Mouse (Mus musculus): ENCODE measurements around the gene Myo5a. TPM values are rescaled to one million over a fixed set of nuclear protein-coding genes. Genes with fewer than 3 reads are reported as not detected.
"Not testable (repeated sequence)": the region's sequence is repeated elsewhere in the genome, so short reads cannot be mapped to it uniquely, and the experiment has no call there.

The Myo5a gene
- polyA plus RNA-seq, 1 experiment from 2014 or later = 26.1 TPM

DNA sequence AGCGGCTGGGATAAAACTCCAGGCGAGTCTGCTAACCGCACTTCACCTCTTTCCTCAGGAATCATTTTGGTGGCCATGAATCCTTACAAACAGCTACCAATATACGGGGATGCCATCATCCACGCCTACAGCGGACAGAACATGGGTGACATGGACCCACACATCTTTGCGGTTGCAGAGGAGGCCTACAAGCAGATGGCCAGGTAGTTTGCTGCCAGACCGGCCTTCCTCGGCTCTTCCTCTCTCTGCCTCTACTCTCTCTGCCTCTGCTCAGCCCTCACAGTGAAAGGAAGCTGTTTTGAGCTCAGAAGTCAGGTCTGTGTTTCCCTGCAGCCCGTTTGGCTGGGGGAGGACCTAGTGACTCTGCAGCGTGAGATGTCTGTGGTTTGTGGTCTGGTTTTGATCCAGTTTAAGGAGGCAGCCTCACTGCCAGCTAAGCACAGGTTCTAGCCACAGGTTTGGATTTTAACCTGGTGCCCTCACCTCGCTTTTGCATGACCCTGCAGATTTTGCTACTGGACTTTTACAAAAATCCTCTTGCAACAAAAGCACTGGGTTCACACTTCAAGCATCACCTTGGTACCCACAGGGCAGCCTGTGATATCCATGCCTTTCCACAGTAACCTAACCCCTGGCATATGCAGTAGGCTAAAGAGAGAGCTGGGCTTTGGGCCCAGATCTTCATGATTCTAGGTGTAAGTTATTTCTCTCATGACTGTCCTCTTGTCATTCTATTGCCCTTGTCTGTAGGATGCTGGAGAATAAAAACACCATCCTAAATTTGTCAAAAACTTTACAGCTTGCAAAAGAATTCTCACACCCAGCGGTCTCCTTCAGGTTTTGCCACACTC lies 175.5 kb downstream of the Myo5a start:
- 0 out of 2 replicates have a peak, but pooled peaks cover 4% of the 10 kb centered on the region for H3K4me1 ChIP-seq (ENCODE audit: control insufficient read depth, insufficient read depth, low read length)
- no peaks in the 10 kb centered on the region for H3K36me3 ChIP-seq (ENCODE audit: control insufficient read depth, insufficient read depth, low read length)
- H3K27me3 ChIP-seq (ENCODE audit: control insufficient read depth, insufficient read depth, low read depth, low read length) = no peaks in the 10 kb centered on the region
- H3K4me2 ChIP-seq (ENCODE audit: low read length) = no peak overlapping the region
- WGBS = 93% methylated on average over 13 of the region's 13 CpGs
- no peaks in the 10 kb centered on the region for H3K9me3 ChIP-seq (replicated peaks; ENCODE audit: control insufficient read depth, low read length, poor library complexity, severe bottlenecking)
- no peak overlapping the region for H3K4me3 ChIP-seq (ENCODE audit: low read depth, low read length)
- no peak overlapping the region for H3K27ac ChIP-seq (ENCODE audit: low read length)
- H3K9ac ChIP-seq (ENCODE audit: low read depth, low read length) = no peak overlapping the region
- no peak for ATAC-seq

DNA sequence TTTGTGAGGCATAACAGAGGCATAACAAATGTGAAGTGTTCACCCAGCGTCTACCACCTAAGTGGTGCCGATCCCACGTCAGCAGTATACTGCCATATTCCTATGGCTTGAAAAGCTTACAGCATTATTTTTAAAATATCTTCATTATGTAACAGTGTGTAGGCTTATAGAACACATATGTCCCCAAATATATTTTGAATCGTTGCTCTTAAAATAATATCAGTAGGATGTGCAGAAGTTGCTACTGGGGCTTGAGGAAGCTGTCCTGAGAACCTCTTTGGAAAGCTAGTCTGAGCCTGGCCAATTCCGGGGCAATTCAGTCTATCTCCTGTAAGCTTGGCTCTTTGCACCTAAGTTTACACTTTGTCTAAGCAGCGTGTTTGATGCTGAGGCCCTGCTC lies 177.1 kb downstream of the Myo5a start:
- Histone ChIP-seq H3K4me3 (ENCODE audit: low read depth, low read length) (no peak overlapping the region), H3K36me3 (ENCODE audit: control insufficient read depth, insufficient read depth, low read length) (no peaks in the 10 kb centered on the region), H3K27me3 (ENCODE audit: control insufficient read depth, insufficient read depth, low read depth, low read length) (no peaks in the 10 kb centered on the region), H3K9ac (ENCODE audit: low read depth, low read length) (no peak overlapping the region), H3K4me2 (ENCODE audit: low read length) (no peak overlapping the region), H3K4me1 (ENCODE audit: control insufficient read depth, insufficient read depth, low read length) (0 out of 2 replicates have a peak, but pooled peaks cover 4% of the 10 kb centered on the region), H3K9me3 (replicated peaks; ENCODE audit: control insufficient read depth, low read length, poor library complexity, severe bottlenecking) (no peaks in the 10 kb centered on the region), H3K27ac (ENCODE audit: low read length) (no peak overlapping the region)
- ATAC-seq = no peak
- WGBS = 92% methylated on average over 6 of the region's 6 CpGs

DNA sequence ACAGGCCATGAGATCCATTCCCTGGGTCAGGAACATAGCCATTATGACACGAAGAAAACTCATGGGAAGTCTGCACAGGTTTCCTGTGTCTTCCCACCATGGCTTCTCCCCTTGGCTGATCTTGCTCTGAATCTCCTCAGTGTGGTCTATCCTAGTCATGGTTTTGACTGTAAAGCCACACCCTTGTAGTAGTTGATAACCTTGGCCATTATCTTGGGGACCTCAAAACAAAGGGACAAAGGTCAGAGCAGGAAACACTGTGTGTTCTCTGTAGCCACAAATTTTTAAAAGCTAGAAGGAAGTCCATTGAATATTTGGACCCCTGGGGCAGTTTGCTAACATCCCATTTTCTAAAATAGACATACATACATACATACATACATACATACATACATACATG lies 177.5 kb downstream of the Myo5a start:
- no peaks in the 10 kb centered on the region for H3K9me3 ChIP-seq (replicated peaks; ENCODE audit: control insufficient read depth, low read length, poor library complexity, severe bottlenecking)
- no peak overlapping the region for H3K9ac ChIP-seq (ENCODE audit: low read depth, low read length)
- H3K27me3 ChIP-seq (ENCODE audit: control insufficient read depth, insufficient read depth, low read depth, low read length) = no peaks in the 10 kb centered on the region
- no peak overlapping the region for H3K4me3 ChIP-seq (ENCODE audit: low read depth, low read length)
- no peaks in the 10 kb centered on the region for H3K36me3 ChIP-seq (ENCODE audit: control insufficient read depth, insufficient read depth, low read length)
- 0 out of 2 replicates have a peak, but pooled peaks cover 7% of the 10 kb centered on the region for H3K4me1 ChIP-seq (ENCODE audit: control insufficient read depth, insufficient read depth, low read length)
- H3K27ac ChIP-seq (ENCODE audit: low read length) = no peak overlapping the region
- no peak overlapping the region for H3K4me2 ChIP-seq (ENCODE audit: low read length)
- no peak for ATAC-seq
- WGBS = 88% methylated on average over 1 of the region's 1 CpGs

DNA sequence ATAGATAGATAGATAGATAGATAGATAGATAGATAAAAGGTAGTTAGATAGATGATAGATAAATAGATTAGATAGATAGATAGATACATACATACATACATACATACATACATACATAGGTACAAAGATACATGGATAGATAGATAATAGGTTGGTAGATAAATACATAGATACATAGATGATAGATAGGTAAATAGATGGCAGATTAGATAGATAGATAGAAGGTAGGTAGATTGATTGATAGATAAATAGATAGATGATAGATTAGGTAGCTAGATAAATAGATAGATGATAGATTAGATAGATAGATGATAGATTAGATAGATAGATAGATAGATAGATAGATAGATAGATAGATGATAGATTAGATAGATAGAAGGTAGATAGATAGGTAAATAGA lies 178.1 kb downstream of the Myo5a start:
- Histone ChIP-seq H3K9me3 (replicated peaks; ENCODE audit: control insufficient read depth, low read length, poor library complexity, severe bottlenecking) (no peaks in the 10 kb centered on the region), H3K36me3 (ENCODE audit: control insufficient read depth, insufficient read depth, low read length) (no peaks in the 10 kb centered on the region), H3K4me2 (ENCODE audit: low read length) (no peak overlapping the region), H3K4me1 (ENCODE audit: control insufficient read depth, insufficient read depth, low read length) (peaks cover 7% of the 10 kb centered on the region), H3K4me3 (ENCODE audit: low read depth, low read length) (no peak overlapping the region), H3K9ac (ENCODE audit: low read depth, low read length) (no peak overlapping the region), H3K27ac (ENCODE audit: low read length) (no peak overlapping the region), H3K27me3 (ENCODE audit: control insufficient read depth, insufficient read depth, low read depth, low read length) (no peaks in the 10 kb centered on the region)
- ATAC-seq = no peak

DNA sequence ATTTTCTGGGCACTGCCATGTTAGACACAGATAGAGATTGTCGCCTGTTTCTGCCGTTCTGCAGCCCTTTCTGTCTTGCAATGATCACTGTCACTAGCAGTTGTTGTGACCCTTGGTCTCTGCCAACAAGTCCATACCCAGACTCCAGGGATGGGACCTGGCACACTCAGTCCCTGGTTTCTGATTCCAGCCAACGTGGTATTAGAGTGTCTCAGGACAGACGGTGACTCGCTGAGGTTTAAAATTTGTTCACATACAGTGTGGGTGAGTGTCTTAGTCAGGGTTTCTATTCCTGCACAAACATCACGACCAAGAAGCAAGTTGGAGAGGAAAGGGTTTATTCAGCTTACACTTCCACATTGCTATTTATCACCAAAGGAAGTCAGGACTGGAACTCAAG lies 182.3 kb downstream of the Myo5a start:
- not testable (repeated sequence) for H3K4me3 ChIP-seq (ENCODE audit: low read depth, low read length); H3K4me2 ChIP-seq (ENCODE audit: low read length); H3K9me3 ChIP-seq (replicated peaks; ENCODE audit: control insufficient read depth, low read length, poor library complexity, severe bottlenecking); H3K27me3 ChIP-seq (ENCODE audit: control insufficient read depth, insufficient read depth, low read depth, low read length); H3K36me3 ChIP-seq (ENCODE audit: control insufficient read depth, insufficient read depth, low read length); ATAC-seq; H3K9ac ChIP-seq (ENCODE audit: low read depth, low read length)
- Histone ChIP-seq H3K27ac (ENCODE audit: low read length) (peak overlapping the region; percentile 38), H3K4me1 (ENCODE audit: control insufficient read depth, insufficient read depth, low read length) (peaks cover 23% of the 10 kb centered on the region)
- 85% methylated on average over 6 of the region's 6 CpGs for WGBS

DNA sequence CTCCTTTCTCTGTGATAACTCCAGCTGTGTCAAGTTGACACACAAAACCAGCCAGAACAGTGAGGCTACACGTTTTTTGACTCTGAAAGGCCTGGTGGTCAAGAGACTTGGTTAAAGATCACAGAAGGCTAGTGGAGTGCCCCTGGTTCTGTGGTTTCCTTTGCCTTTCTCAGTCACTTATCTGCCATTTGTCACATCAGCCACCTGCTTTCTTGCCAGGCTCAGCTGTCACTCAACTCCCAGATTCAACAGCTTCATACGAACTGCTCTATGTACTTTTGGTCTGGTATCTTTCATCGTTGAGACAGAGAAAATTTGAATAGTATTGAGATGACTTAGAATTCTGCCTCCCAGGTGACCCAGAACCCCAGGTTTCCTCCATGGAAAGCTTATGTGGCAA lies 183.0 kb downstream of the Myo5a start:
- H3K9ac ChIP-seq (ENCODE audit: low read depth, low read length) = 0 out of 2 replicates have a peak overlapping the region, but pooled peaks have one; percentile 28
- no peaks in the 10 kb centered on the region for H3K27me3 ChIP-seq (ENCODE audit: control insufficient read depth, insufficient read depth, low read depth, low read length)
- no peaks in the 10 kb centered on the region for H3K36me3 ChIP-seq (ENCODE audit: control insufficient read depth, insufficient read depth, low read length)
- H3K9me3 ChIP-seq (replicated peaks; ENCODE audit: control insufficient read depth, low read length, poor library complexity, severe bottlenecking) = no peaks in the 10 kb centered on the region
- H3K4me3 ChIP-seq (ENCODE audit: low read depth, low read length) = no peak overlapping the region
- no peak overlapping the region for H3K4me2 ChIP-seq (ENCODE audit: low read length)
- H3K27ac ChIP-seq (ENCODE audit: low read length) = peak overlapping the region; percentile 83
- H3K4me1 ChIP-seq (ENCODE audit: control insufficient read depth, insufficient read depth, low read length) = peaks cover 23% of the 10 kb centered on the region
- WGBS = 36% methylated on average over 3 of the region's 3 CpGs
- no peak for ATAC-seq

DNA sequence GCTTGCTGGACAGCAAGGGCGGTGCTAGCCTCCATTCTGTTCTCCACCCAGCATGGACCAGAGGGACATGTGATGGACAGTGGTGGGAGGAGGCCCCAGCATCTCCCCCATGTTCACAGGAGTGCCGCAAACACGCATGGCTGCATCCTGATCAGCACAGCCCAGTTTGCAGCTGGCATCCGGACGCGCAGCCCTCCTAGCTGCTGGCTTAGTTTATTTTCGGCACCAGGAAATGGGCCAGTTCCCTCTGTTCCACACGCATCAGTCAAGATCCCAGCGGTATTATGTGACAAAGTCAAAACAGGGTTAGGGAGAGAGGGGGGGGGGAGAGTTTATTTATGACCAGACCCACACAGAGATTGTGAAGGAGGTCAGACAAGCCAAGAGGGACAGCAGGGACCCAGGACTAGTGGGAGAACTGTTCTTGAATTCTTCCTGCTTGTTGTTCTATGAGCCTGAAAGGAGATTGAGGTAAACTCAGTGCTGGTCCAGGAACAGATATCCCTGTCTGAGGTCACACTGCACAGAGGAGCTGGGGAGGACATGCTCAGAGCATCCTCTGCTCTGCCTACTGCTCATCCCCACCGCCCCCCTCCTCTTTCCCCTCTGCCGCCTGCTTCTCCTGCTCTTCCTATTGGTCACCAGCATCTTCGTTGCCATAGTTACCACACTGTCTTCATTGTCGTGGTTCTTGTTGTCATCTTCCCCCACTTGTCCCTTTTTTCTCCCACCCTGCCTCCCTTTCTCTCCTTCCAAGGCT lies 183.6 kb downstream of the Myo5a start:
- Histone ChIP-seq H3K27ac (ENCODE audit: low read length) (peak overlapping the region; percentile 83), H3K36me3 (ENCODE audit: control insufficient read depth, insufficient read depth, low read length) (no peaks in the 10 kb centered on the region), H3K4me1 (ENCODE audit: control insufficient read depth, insufficient read depth, low read length) (peaks cover 23% of the 10 kb centered on the region), H3K4me3 (ENCODE audit: low read depth, low read length) (no peak overlapping the region), H3K4me2 (ENCODE audit: low read length) (no peak overlapping the region), H3K9me3 (replicated peaks; ENCODE audit: control insufficient read depth, low read length, poor library complexity, severe bottlenecking) (no peaks in the 10 kb centered on the region), H3K27me3 (ENCODE audit: control insufficient read depth, insufficient read depth, low read depth, low read length) (no peaks in the 10 kb centered on the region), H3K9ac (ENCODE audit: low read depth, low read length) (0 out of 2 replicates have a peak overlapping the region, but pooled peaks have one; percentile 28)
- ATAC-seq = peak; percentile 96
- WGBS = 34% methylated on average over 12 of the region's 13 CpGs

DNA sequence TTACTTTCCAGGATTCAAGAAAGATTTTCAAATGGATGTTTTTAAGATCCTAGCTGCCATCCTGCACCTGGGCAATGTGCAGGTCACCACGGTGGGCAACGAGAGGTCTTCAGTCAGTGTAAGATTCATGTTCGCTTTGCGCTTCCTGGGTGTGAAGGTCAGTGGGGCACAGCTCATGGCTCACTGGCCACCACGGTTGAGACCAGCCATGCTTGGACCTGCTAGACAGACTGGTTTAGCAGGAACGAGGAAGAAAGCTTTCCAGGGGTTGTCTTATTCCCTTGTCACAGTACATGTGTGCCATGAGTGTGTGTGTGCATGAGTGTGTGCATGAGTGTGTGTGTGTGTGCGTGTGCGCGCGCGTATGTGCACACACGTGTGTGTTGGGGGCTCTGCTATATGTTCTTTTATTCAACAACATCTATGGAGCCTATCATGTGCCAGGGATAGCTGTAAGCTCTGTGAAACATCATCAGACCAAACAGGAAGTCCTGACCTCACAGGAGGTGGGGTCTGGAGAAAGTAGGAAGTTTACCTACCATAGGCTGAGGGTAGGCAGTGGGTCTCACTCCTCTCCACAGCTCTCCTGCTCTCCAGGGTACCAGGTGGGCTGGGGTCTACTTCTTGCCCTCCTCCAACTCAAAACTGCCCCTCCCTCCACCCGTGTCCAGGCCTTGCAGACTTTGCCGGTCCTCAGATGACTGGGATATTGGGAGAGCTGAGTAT lies 185.2 kb downstream of the Myo5a start:
- Histone ChIP-seq H3K4me1 (ENCODE audit: control insufficient read depth, insufficient read depth, low read length) (peaks cover 26% of the 10 kb centered on the region), H3K4me3 (ENCODE audit: low read depth, low read length) (no peak overlapping the region), H3K27me3 (ENCODE audit: control insufficient read depth, insufficient read depth, low read depth, low read length) (no peaks in the 10 kb centered on the region), H3K27ac (ENCODE audit: low read length) (0 out of 2 replicates have a peak overlapping the region, but pooled peaks have one; percentile 4), H3K4me2 (ENCODE audit: low read length) (no peak overlapping the region), H3K9me3 (replicated peaks; ENCODE audit: control insufficient read depth, low read length, poor library complexity, severe bottlenecking) (no peaks in the 10 kb centered on the region), H3K36me3 (ENCODE audit: control insufficient read depth, insufficient read depth, low read length) (no peaks in the 10 kb centered on the region), H3K9ac (ENCODE audit: low read depth, low read length) (no peak overlapping the region)
- 89% methylated on average over 14 of the region's 14 CpGs for WGBS
- ATAC-seq = no peak

All from midbrain, embryonic 16.5 days (tissue).